Mouse (Mus musculus): ENCODE measurements around the gene Sucnr1. TPM values are rescaled to one million over a fixed set of nuclear protein-coding genes. Genes with fewer than 3 reads are reported as not detected.

Sucnr1 gene
- polyA plus RNA-seq, 1 experiment, result 0.82 TPM

DNA sequence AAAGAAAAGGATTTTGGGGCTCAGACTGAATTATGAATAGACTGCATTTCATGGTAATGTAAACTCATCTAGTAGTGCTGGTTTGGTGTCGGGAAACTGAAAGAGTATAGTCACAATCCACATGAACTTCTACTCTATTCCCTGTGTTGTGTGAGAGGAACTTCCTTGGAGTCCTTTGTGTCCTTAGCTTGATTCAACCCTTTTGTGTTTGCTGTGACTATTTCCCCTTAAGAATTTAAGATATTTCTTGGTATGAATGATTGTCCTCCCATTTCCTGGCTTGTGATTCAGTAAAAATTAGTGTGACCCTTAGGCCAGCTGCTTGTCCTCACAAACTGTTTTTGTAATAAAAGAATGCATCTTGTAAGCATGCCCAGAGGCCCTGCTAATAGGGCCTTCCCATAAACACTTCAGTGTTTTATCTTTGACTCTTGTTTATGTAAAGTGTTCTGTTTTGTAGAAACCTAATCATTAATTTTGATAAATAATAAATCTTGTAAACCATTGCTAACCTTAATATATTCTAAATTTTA is 2.7 kb upstream of the Sucnr1 start:
- WGBS, result 77% methylated on average over 1 of the region's 1 CpGs
- TF ChIP-seq POLR2A (IDR thresholded peaks at IDR 0.05; ENCODE audit: low read depth, low read length), result no peak
- no peak for TF ChIP-seq CTCF (IDR thresholded peaks at IDR 0.05; ENCODE audit: extremely low read depth, insufficient read length, insufficient replicate concordance, low read depth, low read length)
- H3K27me3 ChIP-seq (ENCODE audit: control insufficient read depth, insufficient read depth, low read length), result no peaks in the 10 kb centered on the region
- no peak overlapping the region for H3K4me3 ChIP-seq (ENCODE audit: low read depth, low read length)
- no peaks in the 10 kb centered on the region for H3K4me1 ChIP-seq (ENCODE audit: control insufficient read depth, insufficient read depth, insufficient read length, low read length)
- H3K27ac ChIP-seq (ENCODE audit: insufficient read depth, low read depth, low read length), result no peak overlapping the region; the same call in 1 of the 2 replicates
- H3K36me3 ChIP-seq (ENCODE audit: control insufficient read depth, insufficient read depth, low read length), result no peaks in the 10 kb centered on the region

DNA sequence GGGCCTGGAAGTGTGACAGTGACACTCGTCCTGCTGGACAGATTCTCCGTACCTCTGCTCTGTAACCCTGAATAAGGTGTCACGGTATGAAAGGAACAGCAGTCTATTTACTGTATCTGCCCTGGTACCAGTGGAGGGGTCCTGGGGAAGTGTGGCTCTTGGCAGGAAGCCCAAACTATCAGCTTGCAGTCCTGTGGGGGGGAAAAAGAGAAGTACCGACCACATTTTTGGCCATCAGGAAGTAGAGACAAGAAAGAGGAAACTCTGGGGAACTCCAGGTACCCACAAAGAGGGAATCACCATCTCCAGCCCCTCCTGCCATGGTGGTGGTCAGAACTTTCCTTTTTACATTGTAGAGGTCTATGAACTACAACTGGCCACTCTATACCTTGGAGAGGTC is 1.1 kb upstream of the Sucnr1 start:
- no peak for TF ChIP-seq POLR2A (IDR thresholded peaks at IDR 0.05; ENCODE audit: low read depth, low read length)
- TF ChIP-seq CTCF (IDR thresholded peaks at IDR 0.05; ENCODE audit: extremely low read depth, insufficient read length, insufficient replicate concordance, low read depth, low read length), result no peak
- no peaks in the 10 kb centered on the region for H3K4me1 ChIP-seq (ENCODE audit: control insufficient read depth, insufficient read depth, insufficient read length, low read length)
- no peak overlapping the region for H3K4me3 ChIP-seq (ENCODE audit: low read depth, low read length)
- no peak overlapping the region for H3K27ac ChIP-seq (ENCODE audit: insufficient read depth, low read depth, low read length)
- H3K27me3 ChIP-seq (ENCODE audit: control insufficient read depth, insufficient read depth, low read length), result no peaks in the 10 kb centered on the region
- H3K36me3 ChIP-seq (ENCODE audit: control insufficient read depth, insufficient read depth, low read length), result no peaks in the 10 kb centered on the region
- 77% methylated on average over 4 of the region's 4 CpGs for WGBS

DNA sequence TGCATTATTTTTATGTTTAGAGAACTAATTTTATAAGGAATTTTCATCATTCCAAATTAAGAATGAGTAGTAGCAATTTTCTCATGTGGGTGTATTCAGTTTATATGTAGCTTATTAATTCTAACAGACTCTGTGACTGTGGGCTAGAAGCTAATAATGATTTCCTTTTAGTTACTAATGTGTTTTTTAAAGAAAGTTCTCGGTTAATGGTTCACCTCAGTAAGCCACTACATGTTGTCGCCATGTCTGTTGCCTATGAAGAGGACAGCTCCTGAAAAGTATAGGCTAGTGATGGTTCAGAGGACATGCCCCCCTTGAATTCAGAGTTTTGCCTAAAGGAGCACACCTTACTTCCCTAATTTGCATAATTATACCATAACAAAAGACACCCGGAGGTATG is 1.1 kb downstream of the Sucnr1 start:
- TF ChIP-seq POLR2A (IDR thresholded peaks at IDR 0.05; ENCODE audit: low read depth, low read length), result no peak
- TF ChIP-seq CTCF (IDR thresholded peaks at IDR 0.05; ENCODE audit: extremely low read depth, insufficient read length, insufficient replicate concordance, low read depth, low read length), result no peak
- no peak overlapping the region for H3K27ac ChIP-seq (ENCODE audit: insufficient read depth, low read depth, low read length)
- 93% methylated on average over 3 of the region's 3 CpGs for WGBS
- H3K4me1 ChIP-seq (ENCODE audit: control insufficient read depth, insufficient read depth, insufficient read length, low read length), result no peaks in the 10 kb centered on the region
- H3K27me3 ChIP-seq (ENCODE audit: control insufficient read depth, insufficient read depth, low read length), result no peaks in the 10 kb centered on the region
- H3K4me3 ChIP-seq (ENCODE audit: low read depth, low read length), result no peak overlapping the region
- H3K36me3 ChIP-seq (ENCODE audit: control insufficient read depth, insufficient read depth, low read length), result no peaks in the 10 kb centered on the region

DNA sequence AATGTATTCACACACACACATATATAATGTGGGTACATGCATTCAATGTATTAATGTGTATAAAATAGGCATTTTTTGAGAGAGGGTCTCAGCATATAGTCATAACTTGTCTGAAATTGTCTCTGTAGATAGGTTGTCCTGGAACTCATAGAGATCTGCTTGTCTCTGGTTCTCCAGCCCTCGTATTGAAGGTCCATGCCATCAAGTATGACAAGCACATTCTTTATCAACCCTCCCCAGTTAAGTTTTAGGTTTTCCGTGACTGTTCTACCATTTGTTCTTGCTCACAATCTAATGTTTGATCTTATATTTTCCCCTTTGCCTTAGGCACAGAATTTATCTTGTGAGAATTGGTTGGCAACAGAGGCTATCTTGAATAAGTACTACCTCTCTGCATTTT is 4.1 kb downstream of the Sucnr1 start:
- TF ChIP-seq CTCF (IDR thresholded peaks at IDR 0.05; ENCODE audit: extremely low read depth, insufficient read length, insufficient replicate concordance, low read depth, low read length) (no peak), POLR2A (IDR thresholded peaks at IDR 0.05; ENCODE audit: low read depth, low read length) (no peak)
- WGBS, result 92% methylated on average over 2 of the region's 2 CpGs
- no peaks in the 10 kb centered on the region for H3K36me3 ChIP-seq (ENCODE audit: control insufficient read depth, insufficient read depth, low read length)
- no peaks in the 10 kb centered on the region for H3K4me1 ChIP-seq (ENCODE audit: control insufficient read depth, insufficient read depth, insufficient read length, low read length)
- no peaks in the 10 kb centered on the region for H3K27me3 ChIP-seq (ENCODE audit: control insufficient read depth, insufficient read depth, low read length)
- no peak overlapping the region for H3K27ac ChIP-seq (ENCODE audit: insufficient read depth, low read depth, low read length)
- no peak overlapping the region for H3K4me3 ChIP-seq (ENCODE audit: low read depth, low read length)

DNA sequence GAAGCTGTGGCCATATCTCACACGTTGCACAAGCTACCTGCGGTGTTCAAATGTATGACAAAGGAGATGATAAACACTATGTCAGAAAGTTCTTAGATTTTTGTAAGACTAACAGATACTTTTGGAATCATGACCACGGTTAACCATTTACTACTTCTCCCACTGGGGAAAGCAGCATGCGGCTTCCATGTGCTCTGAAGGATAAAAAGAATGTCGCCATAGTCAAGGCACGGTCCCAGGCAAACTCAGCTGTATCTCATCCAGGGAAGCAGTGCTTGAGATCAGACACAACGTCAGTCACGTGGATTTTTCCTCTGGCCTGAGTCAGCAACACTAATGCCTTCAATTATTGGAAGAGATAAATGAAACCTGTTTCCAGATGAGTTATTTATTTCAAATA is 9.7 kb downstream of the Sucnr1 start:
- Histone ChIP-seq H3K27ac (ENCODE audit: insufficient read depth, low read depth, low read length) (no peak overlapping the region), H3K27me3 (ENCODE audit: control insufficient read depth, insufficient read depth, low read length) (no peaks in the 10 kb centered on the region), H3K36me3 (ENCODE audit: control insufficient read depth, insufficient read depth, low read length) (no peaks in the 10 kb centered on the region), H3K4me1 (ENCODE audit: control insufficient read depth, insufficient read depth, insufficient read length, low read length) (peaks cover 5% of the 10 kb centered on the region; the same call in 1 of the 2 replicates), H3K4me3 (ENCODE audit: low read depth, low read length) (no peak overlapping the region)
- TF ChIP-seq CTCF (IDR thresholded peaks at IDR 0.05; ENCODE audit: extremely low read depth, insufficient read length, insufficient replicate concordance, low read depth, low read length) (no peak), POLR2A (IDR thresholded peaks at IDR 0.05; ENCODE audit: low read depth, low read length) (no peak)
- WGBS, result 80% methylated on average over 8 of the region's 8 CpGs

DNA sequence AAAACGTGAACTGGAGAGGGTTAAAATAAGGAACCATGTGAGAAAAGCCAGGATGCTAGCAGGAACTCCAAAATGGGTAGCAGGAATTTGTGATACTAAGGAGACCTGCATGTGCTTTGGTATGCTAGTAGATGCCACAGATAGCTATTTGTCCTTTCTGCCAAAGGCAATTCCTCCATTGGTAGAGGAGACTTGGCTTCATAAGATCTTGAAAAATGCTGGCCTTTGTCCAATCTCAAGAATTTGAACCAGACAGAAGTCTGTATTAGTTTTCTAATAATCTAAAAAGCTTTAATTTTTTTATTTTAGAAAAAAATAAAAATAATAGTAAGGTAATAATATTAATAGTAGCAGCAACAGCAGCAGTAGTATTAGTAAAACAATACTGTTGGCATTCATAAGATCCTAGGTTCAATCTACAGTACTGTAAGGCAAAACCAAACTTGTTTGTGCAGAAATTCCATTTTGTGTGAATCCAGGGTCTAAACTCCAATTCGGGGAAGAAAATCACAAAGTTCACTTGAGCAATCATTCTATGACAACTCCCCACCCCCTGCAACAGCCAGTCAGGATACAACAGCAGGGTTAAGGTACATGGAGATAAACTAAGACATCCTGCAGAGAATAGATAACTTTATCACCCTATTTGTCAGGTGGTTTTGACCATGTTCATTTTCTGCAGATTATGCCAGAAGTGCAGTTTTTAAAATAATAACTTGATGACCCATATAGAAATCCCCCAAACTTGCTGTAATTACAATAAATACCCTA is 12.9 kb downstream of the Sucnr1 start:
- no peaks in the 10 kb centered on the region for H3K36me3 ChIP-seq (ENCODE audit: control insufficient read depth, insufficient read depth, low read length)
- H3K27ac ChIP-seq (ENCODE audit: insufficient read depth, low read depth, low read length), result peak overlapping the region; percentile 84
- H3K27me3 ChIP-seq (ENCODE audit: control insufficient read depth, insufficient read depth, low read length), result no peaks in the 10 kb centered on the region
- H3K4me3 ChIP-seq (ENCODE audit: low read depth, low read length), result no peak overlapping the region
- TF ChIP-seq POLR2A (IDR thresholded peaks at IDR 0.05; ENCODE audit: low read depth, low read length) (no peak), CTCF (IDR thresholded peaks at IDR 0.05; ENCODE audit: extremely low read depth, insufficient read length, insufficient replicate concordance, low read depth, low read length) (no peak)
- WGBS, result 35% methylated on average over 2 of the region's 2 CpGs
- H3K4me1 ChIP-seq (ENCODE audit: control insufficient read depth, insufficient read depth, insufficient read length, low read length), result peaks cover 12% of the 10 kb centered on the region; the same call in 1 of the 2 replicates

DNA sequence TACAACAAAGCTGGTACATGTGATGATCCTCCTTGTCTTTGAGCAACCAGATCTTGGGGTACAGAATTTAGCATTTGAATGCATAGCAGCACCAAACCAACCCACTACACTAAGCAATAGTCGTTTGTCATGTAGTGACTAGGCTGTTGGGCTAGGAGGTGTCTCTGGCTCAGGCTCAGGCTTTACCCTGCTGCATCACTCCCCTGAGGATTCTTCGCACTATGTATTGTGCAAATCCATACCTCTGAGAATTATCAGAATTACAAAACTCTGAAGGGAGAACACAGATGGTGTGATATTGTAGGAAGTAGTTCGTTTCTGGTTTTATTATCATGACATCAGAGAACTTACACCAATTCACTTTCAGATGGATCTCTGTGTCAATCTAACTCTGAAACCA is 15.3 kb downstream of the Sucnr1 start:
- Histone ChIP-seq H3K36me3 (ENCODE audit: control insufficient read depth, insufficient read depth, low read length) (no peaks in the 10 kb centered on the region), H3K27me3 (ENCODE audit: control insufficient read depth, insufficient read depth, low read length) (no peaks in the 10 kb centered on the region), H3K4me3 (ENCODE audit: low read depth, low read length) (no peak overlapping the region), H3K27ac (ENCODE audit: insufficient read depth, low read depth, low read length) (peak overlapping the region; percentile 92), H3K4me1 (ENCODE audit: control insufficient read depth, insufficient read depth, insufficient read length, low read length) (peaks cover 12% of the 10 kb centered on the region; the same call in 1 of the 2 replicates)
- WGBS, result 52% methylated on average over 3 of the region's 3 CpGs
- no peak for TF ChIP-seq CTCF (IDR thresholded peaks at IDR 0.05; ENCODE audit: extremely low read depth, insufficient read length, insufficient replicate concordance, low read depth, low read length)
- no peak for TF ChIP-seq POLR2A (IDR thresholded peaks at IDR 0.05; ENCODE audit: low read depth, low read length)

Data from small intestine, adult 2 months (tissue).